Mouse (Mus musculus) kidney, embryonic 14.5 days (tissue): ENCODE results near the gene Chpf. TPM values are rescaled to one million over a fixed set of nuclear protein-coding genes. Genes with fewer than 3 reads are reported as not detected.

ENCODE experiments used
- ATAC-seq: fragments of 200-750 bp; cut with Nextera tagmentation; 2 replicates; pipeline ENCODE4 v1.8.0; 2017; ENCODE audit warnings: moderate number of reproducible peaks, mild to moderate bottlenecking, moderate TSS enrichment, moderate library complexity; ENCODE audit not compliant: low FRiP score, low TSS enrichment
- H3K27ac ChIP-seq: fragments of 300-500 bp; sonication (generic); 2 replicates; pipeline ENCODE4 v1.5.1; 2014; ENCODE audit warnings: low read depth, mild to moderate bottlenecking, low read length, moderate library complexity, mixed read lengths
- H3K27me3 ChIP-seq: fragments of 300-500 bp; sonication (generic); 2 replicates; pipeline ENCODE4 v1.6.1; 2014; ENCODE audit warnings: mild to moderate bottlenecking, low read length; ENCODE audit not compliant: control insufficient read depth, insufficient read depth
- H3K36me3 ChIP-seq: fragments of 300-500 bp; sonication (generic); 2 replicates; pipeline ENCODE4 v1.6.1; 2014; ENCODE audit warnings: low read length, mixed read lengths; ENCODE audit not compliant: control insufficient read depth, insufficient read depth
- H3K4me1 ChIP-seq: fragments of 300-500 bp; sonication (generic); 2 replicates; pipeline ENCODE4 v1.6.1; 2014; ENCODE audit warnings: low read length, mixed read lengths; ENCODE audit not compliant: control insufficient read depth, insufficient read depth
- H3K4me2 ChIP-seq: fragments of 300-500 bp; sonication (generic); replicated peaks from 2 replicates; pipeline ENCODE4 v1.6.1; 2014; ENCODE audit warnings: low read depth, mild to moderate bottlenecking, low read length
- H3K4me3 ChIP-seq: fragments of 300-500 bp; sonication (generic); 2 replicates; pipeline ENCODE4 v1.5.1; 2014; ENCODE audit warnings: mild to moderate bottlenecking, low read length
- H3K9ac ChIP-seq: fragments of 300-500 bp; sonication (generic); 2 replicates; pipeline ENCODE4 v1.6.1; 2014; ENCODE audit warnings: low read depth, mild to moderate bottlenecking, low read length, moderate library complexity
- H3K9me3 ChIP-seq: fragments of 300-500 bp; sonication (generic); 2 replicates; pipeline ENCODE4 v1.6.1; 2016; ENCODE audit warnings: low read length; ENCODE audit not compliant: control insufficient read depth
- WGBS: fragments of 180-500 bp; shearing (Covaris S2); extraction: QIAGEN DNeasy Blood & Tissue Kit; methylation state at CpG from one replicate; pipeline ENCODE4 v1.1.7; 2014; 5-methylcytosine and 5-hydroxymethylcytosine counted together
- polyA plus RNA-seq: library from polyadenylated mRNA; unstranded; fragments of >200 nt; fragmentation: Nextera tagmentation; extraction: Ambion mirVana; gene quantifications from 2 replicates; pipeline ENCODE4 v1.2.1, GENCODE M21; 2014

The Chpf gene
- polyA plus RNA-seq, 1 experiment from 2014 or later, result 41.4 TPM

DNA sequence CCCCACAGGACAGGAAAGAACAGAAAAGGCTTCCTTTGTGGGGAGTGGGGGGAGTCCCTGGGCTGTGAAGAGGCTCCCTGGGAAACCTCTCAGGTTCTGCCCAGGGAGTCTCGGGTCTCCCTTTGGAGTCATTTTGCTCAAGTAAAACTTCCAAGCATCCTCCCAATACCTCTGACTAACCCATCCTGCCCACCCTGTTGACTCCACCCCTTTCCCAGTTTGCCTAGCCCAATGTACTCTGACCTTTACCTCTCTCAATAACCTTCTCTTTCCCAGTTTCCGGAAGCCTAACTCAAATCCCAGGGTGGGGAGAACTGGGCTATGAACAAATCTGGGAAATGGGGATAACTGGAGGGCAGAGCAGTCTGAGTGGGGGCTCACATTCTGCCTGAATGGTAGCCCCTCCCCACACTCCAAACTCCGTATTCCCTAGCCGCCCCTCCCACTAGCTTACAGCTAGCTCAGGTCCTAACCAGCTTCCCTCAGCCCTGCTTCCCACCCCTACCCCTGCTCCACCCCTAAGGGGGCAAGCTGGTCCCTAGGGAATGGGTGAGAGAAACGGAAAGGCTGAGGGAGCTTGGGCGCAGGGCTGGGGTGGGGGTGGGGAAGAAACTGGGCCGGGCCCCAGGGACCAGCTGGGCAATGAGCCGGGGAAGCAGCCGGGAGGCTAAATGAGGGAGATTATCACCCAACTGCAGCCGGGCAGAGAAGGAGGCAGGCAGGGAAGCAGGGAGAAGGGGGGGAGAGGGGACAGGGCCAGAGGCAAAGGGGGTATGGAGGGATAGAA is 31.6 kb downstream of the Chpf start:
- Histone ChIP-seq H3K9me3 (no peaks in the 10 kb centered on the region), H3K4me3 (peak overlapping the region; percentile 3; the same call in 1 of the 2 replicates), H3K4me2 (peak overlapping the region; percentile 37), H3K4me1 (peaks cover 89% of the 10 kb centered on the region), H3K36me3 (no peaks in the 10 kb centered on the region), H3K27me3 (peaks cover 33% of the 10 kb centered on the region), H3K9ac (peak overlapping the region; percentile 8; the same call in 1 of the 2 replicates), H3K27ac (peak overlapping the region; percentile 81)
- 3% methylated on average over 10 of the region's 10 CpGs for WGBS
- peak; percentile 5; the same call in 1 of the 2 replicates for ATAC-seq

DNA sequence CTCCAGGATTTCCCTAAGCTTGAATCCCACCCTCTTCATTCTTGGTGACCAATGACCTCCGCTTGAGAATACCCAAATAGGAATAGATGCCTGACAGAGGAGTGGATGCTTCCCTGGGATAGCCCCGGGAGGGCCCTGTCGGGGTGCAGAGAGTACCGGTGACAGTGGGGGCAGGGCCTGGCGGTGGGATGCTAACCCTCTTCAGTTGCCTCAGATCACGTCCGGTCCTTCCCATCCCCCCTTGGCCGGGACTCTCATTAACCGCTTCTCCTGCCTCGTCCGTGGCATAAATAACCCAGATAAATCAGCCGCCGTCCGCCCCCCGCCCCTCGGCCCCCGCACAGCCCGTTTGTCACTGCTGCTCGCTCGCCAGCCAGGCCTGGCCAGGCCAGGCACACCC is 32.5 kb downstream of the Chpf start:
- WGBS, result under 1% methylated on average over 20 of the region's 20 CpGs
- peak; percentile 34 for ATAC-seq
- no peaks in the 10 kb centered on the region for H3K9me3 ChIP-seq
- H3K4me2 ChIP-seq, result peak overlapping the region; percentile 37
- H3K27me3 ChIP-seq, result peaks cover 30% of the 10 kb centered on the region
- no peak overlapping the region; the same call in 1 of the 2 replicates for H3K4me3 ChIP-seq
- 0 out of 2 replicates have a peak, but pooled peaks cover 3% of the 10 kb centered on the region for H3K36me3 ChIP-seq
- H3K27ac ChIP-seq, result peak overlapping the region; percentile 81; the same call in 1 of the 2 replicates
- H3K4me1 ChIP-seq, result peaks cover 92% of the 10 kb centered on the region
- H3K9ac ChIP-seq, result peak overlapping the region; percentile 31; the same call in 1 of the 2 replicates

- Histone ChIP-seq H3K27ac (peak overlapping the region; percentile 81; the same call in 1 of the 2 replicates), H3K4me3 (0 out of 2 replicates have a peak overlapping the region, but pooled peaks have one; percentile 9), H3K9me3 (no peaks in the 10 kb centered on the region), H3K4me2 (peak overlapping the region; percentile 37), H3K4me1 (peaks cover 89% of the 10 kb centered on the region), H3K27me3 (peaks cover 24% of the 10 kb centered on the region), H3K9ac (peak overlapping the region; percentile 31; the same call in 1 of the 2 replicates), H3K36me3 (peaks cover 4% of the 10 kb centered on the region; the same call in 1 of the 2 replicates)
- peak; percentile 17; the same call in 1 of the 2 replicates for ATAC-seq
- under 1% methylated on average over 22 of the region's 22 CpGs for WGBS
Observed at GRCm38 (mm10) chr1:75445751-75446611, 33.1 kb downstream of the Chpf start.

- peaks cover 82% of the 10 kb centered on the region for H3K4me1 ChIP-seq
- H3K27ac ChIP-seq, result no peak overlapping the region
- H3K9me3 ChIP-seq, result no peaks in the 10 kb centered on the region
- ATAC-seq, result no peak
- H3K9ac ChIP-seq, result peak overlapping the region; percentile 9; the same call in 1 of the 2 replicates
- H3K36me3 ChIP-seq, result peaks cover 4% of the 10 kb centered on the region; the same call in 1 of the 2 replicates
- WGBS, result 12% methylated on average over 9 of the region's 9 CpGs
- 0 out of 2 replicates have a peak overlapping the region, but pooled peaks have one; percentile 37 for H3K4me2 ChIP-seq
- no peak overlapping the region for H3K4me3 ChIP-seq
- H3K27me3 ChIP-seq, result peaks cover 17% of the 10 kb centered on the region
Observed at GRCm38 (mm10) chr1:75445141-75445701, 33.9 kb downstream of the Chpf start.

GRCm38 (mm10) chr1:75444208-75444607 is 34.9 kb downstream of the Chpf start:
- 20% methylated on average over 3 of the region's 3 CpGs for WGBS
- H3K9ac ChIP-seq, result no peak overlapping the region
- 0 out of 2 replicates have a peak, but pooled peaks have one; percentile 8 for ATAC-seq
- H3K4me3 ChIP-seq, result no peak overlapping the region
- no peaks in the 10 kb centered on the region for H3K9me3 ChIP-seq
- H3K27ac ChIP-seq, result no peak overlapping the region
- H3K36me3 ChIP-seq, result peaks cover 4% of the 10 kb centered on the region; the same call in 1 of the 2 replicates
- H3K27me3 ChIP-seq, result peaks cover 7% of the 10 kb centered on the region; the same call in 1 of the 2 replicates
- H3K4me1 ChIP-seq, result peaks cover 71% of the 10 kb centered on the region
- no peak overlapping the region for H3K4me2 ChIP-seq

- H3K4me2 ChIP-seq, result no peak overlapping the region
- peaks cover 64% of the 10 kb centered on the region for H3K4me1 ChIP-seq
- ATAC-seq, result no peak
- no peak overlapping the region for H3K27ac ChIP-seq
- H3K9ac ChIP-seq, result no peak overlapping the region
- no peak overlapping the region for H3K4me3 ChIP-seq
- H3K9me3 ChIP-seq, result no peaks in the 10 kb centered on the region
- H3K27me3 ChIP-seq, result no peaks in the 10 kb centered on the region
- WGBS, result 23% methylated on average over 13 of the region's 13 CpGs
- H3K36me3 ChIP-seq, result peaks cover 4% of the 10 kb centered on the region; the same call in 1 of the 2 replicates
Observed at GRCm38 (mm10) chr1:75443247-75444024, 35.7 kb downstream of the Chpf start.

DNA sequence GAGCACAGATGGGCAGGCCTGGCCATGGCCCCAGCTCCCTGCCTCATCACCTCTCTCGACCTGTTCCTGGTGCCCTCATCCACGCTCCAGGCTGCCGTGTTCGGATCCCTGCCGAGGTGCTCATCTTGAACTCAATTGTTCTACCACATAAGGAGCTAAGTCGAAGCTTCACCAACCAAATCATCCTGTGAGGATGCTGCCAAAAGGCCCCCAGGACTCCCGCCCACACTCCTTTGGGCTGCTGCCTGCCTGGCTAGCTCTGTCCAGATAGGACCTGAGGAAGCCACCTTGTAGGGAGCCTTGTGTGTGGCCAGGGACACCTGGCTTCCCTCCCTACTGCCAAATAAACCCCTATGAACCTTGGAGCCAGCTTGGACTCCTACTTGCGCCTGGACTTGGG is 36.3 kb downstream of the Chpf start:
- ATAC-seq, result no peak
- H3K36me3 ChIP-seq, result peaks cover 4% of the 10 kb centered on the region; the same call in 1 of the 2 replicates
- no peaks in the 10 kb centered on the region for H3K9me3 ChIP-seq
- no peak overlapping the region for H3K9ac ChIP-seq
- H3K27ac ChIP-seq, result no peak overlapping the region
- H3K4me2 ChIP-seq, result no peak overlapping the region
- 52% methylated on average over 8 of the region's 8 CpGs for WGBS
- no peak overlapping the region for H3K4me3 ChIP-seq
- peaks cover 57% of the 10 kb centered on the region for H3K4me1 ChIP-seq
- no peaks in the 10 kb centered on the region for H3K27me3 ChIP-seq

GRCm38 (mm10) chr1:75442171-75442570 is 36.9 kb downstream of the Chpf start:
- Histone ChIP-seq H3K27ac (no peak overlapping the region), H3K9ac (no peak overlapping the region), H3K4me1 (peaks cover 52% of the 10 kb centered on the region), H3K4me3 (no peak overlapping the region), H3K9me3 (no peaks in the 10 kb centered on the region), H3K36me3 (peaks cover 4% of the 10 kb centered on the region; the same call in 1 of the 2 replicates), H3K27me3 (no peaks in the 10 kb centered on the region), H3K4me2 (no peak overlapping the region)
- WGBS, result 80% methylated on average over 9 of the region's 9 CpGs
- no peak for ATAC-seq
